Mouse (Mus musculus): ENCODE results near the gene Wrap53.
A peak's percentile ranks its signal among the peaks of the same experiment; 100 is the strongest.

GRCm38 (mm10) chr11:69581147-69581688, 1.2 kb upstream of the Wrap53 start:
- TF ChIP-seq CTCF (IDR thresholded peaks at IDR 0.05; ENCODE audit: insufficient read depth, low read length) = no peak
- peak; percentile 48; the same call in 1 of the 2 replicates for TF ChIP-seq POLR2A (IDR thresholded peaks at IDR 0.05; ENCODE audit: borderline replicate concordance, extremely low read depth, low read depth, low read length)

Data from lung, adult 2 months (tissue).